Mouse (Mus musculus) MEL (cell line): Measurements from ENCODE around the gene Frem2. TPM values are rescaled to one million over a fixed set of nuclear protein-coding genes. Genes with fewer than 3 reads are reported as not detected.

Experiments used
- DNase-seq: peaks from one replicate; pipeline ENCODE4 v3.0.0; 2011; ENCODE audit warnings: low read depth, low spot score
- H3K27ac ChIP-seq: 2 replicates; pipeline ENCODE4 v1.5.1; 2012; ENCODE audit warnings: low read depth, mild to moderate bottlenecking, control low read depth, low read length, moderate library complexity; ENCODE audit not compliant: control insufficient read depth
- H3K27me3 ChIP-seq, 2 experiments: fragments of 150-350 bp in 1 of 2; sonication (generic) in 1 of 2; 2 replicates each; pipeline ENCODE4 v1.6.1; 2012; ENCODE audit warnings: low read length in 2 of 2, mild to moderate bottlenecking in 2 of 2, improper control_type of control experiment in 1 of 2, moderate library complexity in 1 of 2; ENCODE audit not compliant: insufficient read depth in 2 of 2, control insufficient read depth in 1 of 2
- H3K36me3 ChIP-seq, 2 experiments: 2 replicates each; pipeline ENCODE4 v1.6.1; 2012 to 2014; ENCODE audit warnings: low read length in 2 of 2, improper control_type of control experiment in 1 of 2, inconsistent platforms in 1 of 2, mild to moderate bottlenecking in 1 of 2; ENCODE audit not compliant: insufficient read depth in 2 of 2, control insufficient read depth in 1 of 2
- H3K4me1 ChIP-seq, 2 experiments: fragments of 150-350 bp in 1 of 2; sonication (generic) in 1 of 2; 2 replicates each; pipeline ENCODE4 v1.6.1; 2012; ENCODE audit warnings: low read length in 2 of 2, improper control_type of control experiment in 1 of 2, mild to moderate bottlenecking in 1 of 2; ENCODE audit not compliant: insufficient read depth in 2 of 2, control insufficient read depth in 1 of 2
- H3K4me3 ChIP-seq, 2 experiments: fragments of 150-350 bp in 1 of 2; sonication (generic) in 1 of 2; 2 replicates each; pipeline ENCODE4 v1.5.1; 2012; ENCODE audit warnings: low read depth in 2 of 2, low read length in 2 of 2, mild to moderate bottlenecking in 2 of 2, moderate library complexity in 2 of 2, control low read depth in 1 of 2, improper control_type of control experiment in 1 of 2; ENCODE audit not compliant: control insufficient read depth in 1 of 2, insufficient read depth in 1 of 2
- H3K79me2 ChIP-seq: 2 replicates; pipeline ENCODE4 v1.6.1; 2012; ENCODE audit warnings: mild to moderate bottlenecking, low read length, moderate library complexity; ENCODE audit not compliant: control insufficient read depth, poor library complexity, insufficient read depth
- H3K9ac ChIP-seq: 2 replicates; pipeline ENCODE4 v1.6.1; 2012; ENCODE audit warnings: low read depth, mild to moderate bottlenecking, control low read depth, low read length, moderate library complexity; ENCODE audit not compliant: control insufficient read depth, poor library complexity, severe bottlenecking
- H3K9me3 ChIP-seq: fragments of 150-350 bp; sonication (generic); replicated peaks from 2 replicates; pipeline ENCODE4 v1.6.1; 2012; ENCODE audit warnings: mild to moderate bottlenecking, low read length, improper control_type of control experiment, moderate library complexity; ENCODE audit not compliant: insufficient read depth
- BHLHE40 ChIP-seq: IDR thresholded peaks from 2 replicates; pipeline ENCODE4 v1.6.1; 2012; ENCODE audit warnings: low read depth, mild to moderate bottlenecking, inconsistent platforms, low read length, improper control_type of control experiment, borderline replicate concordance
- CHD1 ChIP-seq: IDR thresholded peaks from 2 replicates; pipeline ENCODE4 v1.6.1; 2012; ENCODE audit warnings: low read depth, mild to moderate bottlenecking, inconsistent platforms, low read length, improper control_type of control experiment
- CHD2 ChIP-seq: IDR thresholded peaks from 2 replicates; pipeline ENCODE4 v1.6.1; 2011; ENCODE audit warnings: low read length, improper control_type of control experiment
- E2F4 ChIP-seq: IDR thresholded peaks from 2 replicates; pipeline ENCODE4 v1.6.1; 2011; ENCODE audit warnings: low read depth, low read length, improper control_type of control experiment, borderline replicate concordance
- ETS1 ChIP-seq: IDR thresholded peaks from 2 replicates; pipeline ENCODE4 v1.6.1; 2012; ENCODE audit warnings: low read depth, mild to moderate bottlenecking, inconsistent platforms, low read length, improper control_type of control experiment, moderate library complexity
- GABPA ChIP-seq: IDR thresholded peaks from 2 replicates; pipeline ENCODE4 v1.6.1; 2012; ENCODE audit warnings: low read depth, mild to moderate bottlenecking, inconsistent platforms, low read length, improper control_type of control experiment, moderate library complexity
- HCFC1 ChIP-seq: IDR thresholded peaks from 2 replicates; pipeline ENCODE4 v1.6.1; 2012; ENCODE audit warnings: low read depth, mild to moderate bottlenecking, inconsistent platforms, low read length, improper control_type of control experiment, moderate library complexity
- JUND ChIP-seq: IDR thresholded peaks from 2 replicates; pipeline ENCODE4 v1.6.1; 2011; ENCODE audit warnings: low read depth, mild to moderate bottlenecking, improper control_type of control experiment, low read length
- MAFK ChIP-seq: IDR thresholded peaks from 2 replicates; pipeline ENCODE4 v1.6.1; 2011; ENCODE audit warnings: low read depth, mild to moderate bottlenecking, low read length, improper control_type of control experiment, borderline replicate concordance
- MAX ChIP-seq: IDR thresholded peaks from 2 replicates; pipeline ENCODE4 v1.6.1; 2011; ENCODE audit warnings: low read length, improper control_type of control experiment
- MXI1 ChIP-seq: IDR thresholded peaks from 2 replicates; pipeline ENCODE4 v1.6.1; 2011; ENCODE audit warnings: mild to moderate bottlenecking, low read depth, low read length, improper control_type of control experiment
- MYB ChIP-seq: IDR thresholded peaks from 2 replicates; pipeline ENCODE4 v1.6.1; 2011; ENCODE audit warnings: mild to moderate bottlenecking, low read depth, low read length, improper control_type of control experiment
- NELFE ChIP-seq: IDR thresholded peaks from 2 replicates; pipeline ENCODE4 v1.6.1; 2011; ENCODE audit warnings: low read depth, low read length, improper control_type of control experiment
- POLR2A ChIP-seq, 2 experiments: IDR thresholded peaks; 2 replicates each; pipeline ENCODE4 v1.6.1; 2011 to 2012; ENCODE audit warnings: low read length in 2 of 2, mild to moderate bottlenecking in 2 of 2, control low read depth in 1 of 2, improper control_type of control experiment in 1 of 2, low read depth in 1 of 2, moderate library complexity in 1 of 2; ENCODE audit not compliant: control insufficient read depth in 1 of 2, insufficient read depth in 1 of 2, poor library complexity in 1 of 2
- POLR2AphosphoS2 ChIP-seq: IDR thresholded peaks from 2 replicates; pipeline ENCODE4 v1.6.1; 2011; ENCODE audit warnings: low read length, improper control_type of control experiment
- POLR2AphosphoS5 ChIP-seq: IDR thresholded peaks from 2 replicates; pipeline ENCODE4 v1.6.1; 2012; ENCODE audit warnings: low read depth, borderline replicate concordance, mild to moderate bottlenecking, inconsistent platforms, low read length, moderate library complexity, mixed read lengths
- RAD21 ChIP-seq: IDR thresholded peaks from 2 replicates; pipeline ENCODE4 v1.6.1; 2011; ENCODE audit warnings: mild to moderate bottlenecking, low read depth, low read length, improper control_type of control experiment
- SIN3A ChIP-seq: IDR thresholded peaks from 2 replicates; pipeline ENCODE4 v1.6.1; 2012; ENCODE audit warnings: low read length, improper control_type of control experiment, inconsistent platforms
- TAL1 ChIP-seq: IDR thresholded peaks from 2 replicates; pipeline ENCODE4 v1.6.1; 2012; ENCODE audit warnings: mild to moderate bottlenecking, inconsistent platforms, low read length, moderate library complexity, mixed read lengths
- TCF12 ChIP-seq: IDR thresholded peaks from 2 replicates; pipeline ENCODE4 v1.6.1; 2014; ENCODE audit warnings: low read depth, mild to moderate bottlenecking, inconsistent platforms, low read length, improper control_type of control experiment, moderate library complexity
- UBTF ChIP-seq: IDR thresholded peaks from 2 replicates; pipeline ENCODE4 v1.6.1; 2012; ENCODE audit warnings: low read depth, mild to moderate bottlenecking, inconsistent platforms, low read length, improper control_type of control experiment, moderate library complexity, borderline replicate concordance; ENCODE audit not compliant: insufficient read depth
- USF1 ChIP-seq: IDR thresholded peaks from 2 replicates; pipeline ENCODE4 v1.6.1; 2014; ENCODE audit warnings: low read depth, mild to moderate bottlenecking, inconsistent platforms, low read length, improper control_type of control experiment, moderate library complexity
- USF2 ChIP-seq, 2 experiments: IDR thresholded peaks; 2 replicates each; pipeline ENCODE4 v1.6.1; 2011 to 2012; ENCODE audit warnings: improper control_type of control experiment in 2 of 2, low read length in 2 of 2, borderline replicate concordance in 1 of 2, inconsistent platforms in 1 of 2, low read depth in 1 of 2, mild to moderate bottlenecking in 1 of 2; ENCODE audit not compliant: insufficient read depth in 1 of 2
- ZC3H11A ChIP-seq: IDR thresholded peaks from 2 replicates; pipeline ENCODE4 v1.6.1; 2012; ENCODE audit warnings: low read depth, mild to moderate bottlenecking, inconsistent platforms, low read length, improper control_type of control experiment
- ZKSCAN1 ChIP-seq: IDR thresholded peaks from 2 replicates; pipeline ENCODE4 v1.6.1; 2012; ENCODE audit warnings: low read depth, mild to moderate bottlenecking, inconsistent platforms, low read length, improper control_type of control experiment, moderate library complexity
- ZMIZ1 ChIP-seq: IDR thresholded peaks from 2 replicates; pipeline ENCODE4 v1.6.1; 2012; ENCODE audit warnings: low read depth, mild to moderate bottlenecking, inconsistent platforms, low read length, improper control_type of control experiment, moderate library complexity
- ZNF384 ChIP-seq: IDR thresholded peaks from 2 replicates; pipeline ENCODE4 v1.6.1; 2012; ENCODE audit warnings: low read depth, mild to moderate bottlenecking, inconsistent platforms, low read length, improper control_type of control experiment
- polyA plus RNA-seq, 2 experiments: library from polyadenylated mRNA; stranded (reverse) in 1 of 2; unstranded in 1 of 2; fragments of >175 nt in 1 of 2; fragments of >200 nt in 1 of 2; gene quantifications; 2 replicates each; pipeline versions ENCODE4 v1.2.1 to v1.2.4; 2012; ENCODE audit warnings: low replicate concordance in 2 of 2, low read depth in 1 of 2; ENCODE audit not compliant: insufficient read length in 2 of 2, insufficient read depth in 1 of 2, missing spikeins in 1 of 2
- total RNA-seq: library from RNA; depleted of rRNA; stranded (reverse); fragments of 300-350 nt; gene quantifications from 2 replicates; pipeline ENCODE4 v1.2.3, GENCODE M21; 2012

Gene Frem2
- total and polyA plus RNA-seq, 3 experiments: not detected

- H3K9me3 ChIP-seq: no peaks in the 10 kb centered on the region
- no peak overlapping the region for H3K9ac ChIP-seq
- H3K36me3 ChIP-seq: no peaks in the 10 kb centered on the region
- no peak for DNase-seq
- no peaks in the 10 kb centered on the region for H3K27me3 ChIP-seq
- no peak overlapping the region for H3K4me3 ChIP-seq
- no peaks in the 10 kb centered on the region for H3K79me2 ChIP-seq
- no peak overlapping the region for H3K27ac ChIP-seq
- TF ChIP-seq USF1: no peak
- TF ChIP-seq USF2 (IDR thresholded peaks at IDR 0.05; ENCODE audit: borderline replicate concordance in 1 of 2, insufficient read depth in 1 of 2, low read depth in 1 of 2, low read length in 2 of 2): no peak
- no peak for TF ChIP-seq ZNF384
- no peak for TF ChIP-seq SIN3A
- TF ChIP-seq GABPA: no peak
- TF ChIP-seq POLR2AphosphoS5: no peak
- no peak for TF ChIP-seq UBTF
- TF ChIP-seq RAD21: no peak
- no peak for TF ChIP-seq POLR2A (IDR thresholded peaks at IDR 0.05; ENCODE audit: control insufficient read depth in 1 of 2, insufficient read depth in 1 of 2, low read depth in 1 of 2, low read length in 2 of 2, poor library complexity in 1 of 2)
- TF ChIP-seq CHD2: no peak
- no peak for TF ChIP-seq MAX
- TF ChIP-seq E2F4: no peak
- TF ChIP-seq POLR2AphosphoS2: no peak
- no peak for TF ChIP-seq ZKSCAN1
- TF ChIP-seq JUND: no peak
- no peak for TF ChIP-seq MXI1
- no peak for TF ChIP-seq NELFE
- TF ChIP-seq MAFK: no peak
- TF ChIP-seq MYB: no peak
- TF ChIP-seq, all 39 proteins: peak for 0
- H3K4me1 ChIP-seq: no peaks in the 10 kb centered on the region
Observed at GRCm38 (mm10) chr3:53598153-53598800, 58.9 kb downstream of the Frem2 start.

DNA sequence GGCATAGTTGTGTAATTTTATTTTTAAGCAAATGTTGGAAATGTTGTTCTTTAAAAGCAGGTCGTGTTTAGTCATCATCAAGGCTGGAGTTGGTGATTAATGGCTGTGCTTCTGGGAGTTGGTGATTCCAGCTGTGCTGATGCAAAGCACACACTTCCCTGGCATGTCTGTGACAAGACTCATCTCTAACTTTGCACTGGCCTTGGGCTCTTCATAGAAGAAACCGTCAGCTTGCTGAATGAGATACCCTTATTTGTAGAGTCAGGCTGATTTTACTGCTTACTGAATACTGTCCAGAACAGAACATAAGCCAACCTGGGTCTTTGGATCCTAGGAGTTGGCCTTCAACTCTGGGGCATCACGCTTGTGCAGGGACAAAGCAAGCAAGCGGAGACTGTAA lies 62.7 kb downstream of the Frem2 start:
- no peak overlapping the region for H3K9ac ChIP-seq

More for the DNA sequence above, 62.7 kb downstream of the Frem2 start:
- Histone ChIP-seq H3K36me3 (no peaks in the 10 kb centered on the region), H3K9me3 (no peaks in the 10 kb centered on the region), H3K79me2 (no peaks in the 10 kb centered on the region), H3K27ac (no peak overlapping the region), H3K27me3 (no peaks in the 10 kb centered on the region; a peak in 1 of 4 replicates), H3K4me1 (no peaks in the 10 kb centered on the region), H3K4me3 (no peak overlapping the region)
- TF ChIP-seq BHLHE40 (no peak), HCFC1 (no peak), TCF12 (no peak), GABPA (no peak), USF2 (IDR thresholded peaks at IDR 0.05; ENCODE audit: borderline replicate concordance in 1 of 2, insufficient read depth in 1 of 2, low read depth in 1 of 2, low read length in 2 of 2) (no peak), ZC3H11A (no peak), ZMIZ1 (no peak), ETS1 (no peak), TAL1 (no peak), CHD1 (no peak), MYB (no peak)
- no peak for DNase-seq
